Comparison of ENCODE assay signal across 19 mouse cellular contexts in genomic region chr6:55410977-55411376, GRCm38 (mm10). TPM values are rescaled to one million over a fixed set of nuclear protein-coding genes. Genes with fewer than 3 reads are reported as not detected.
DNase-seq lines count a peak whose midpoint lies in the region; ATAC-seq and TF ChIP-seq lines count a peak whose summit lies in the region.
"Had no signal": no experiment of that assay in that cellular context is flagged by ENCODE, and none has a peak within 500 bp of the region (broad histone marks: within the 10 kb centered on the region; RNA-seq: fewer than 3 reads in every experiment).

No protein-coding gene starts in this region.

- no peak for ATAC-seq in kidney, postnatal 0 days (replicated peaks; ENCODE audit: low FRiP score, low read depth)
- no peak for ATAC-seq in hindbrain, embryonic 14.5 days (ENCODE audit: low FRiP score)
- ATAC-seq: liver, postnatal 0 days had no signal

- peak; percentile 96 for DNase-seq in heart, adult 11 months
- DNase-seq in heart, postnatal 36 days, result no peak
- DNase-seq in kidney, postnatal 0 days (ENCODE audit: low spot score), result peak; percentile 72
- no peak for DNase-seq in kidney, adult 18-20 months
- DNase-seq in 3T3-L1 (ENCODE audit: low read depth, low spot score), result peak; percentile 63
- DNase-seq in hindbrain, embryonic 14.5 days (ENCODE audit: low spot score), result no peak
- no peak for DNase-seq in neural tube, embryonic 10.5 days (ENCODE audit: extremely low spot score, low spot score)
- DNase-seq: cerebellum, postnatal 10 days; liver, postnatal 0 days; thymus, postnatal 36 days had no signal

- H3K36me3 ChIP-seq in kidney, postnatal 0 days (ENCODE audit: insufficient read depth, low read length), result no peaks in the 10 kb centered on the region
- H3K36me3 ChIP-seq in hindbrain, embryonic 14.5 days (replicated peaks; ENCODE audit: control insufficient read depth, insufficient read depth), result no peaks in the 10 kb centered on the region
- H3K36me3 ChIP-seq: midbrain, embryonic 13.5 days; neural tube, embryonic 15.5 days had no signal

- no peak overlapping the region for H3K4me3 ChIP-seq in kidney, postnatal 0 days (replicated peaks; ENCODE audit: low read depth, low read length)
- no peak overlapping the region for H3K4me3 ChIP-seq in brown adipose tissue, adult 24 weeks (ENCODE audit: insufficient read depth, low read depth, low read length)
- H3K4me3 ChIP-seq in hindbrain, embryonic 14.5 days (replicated peaks; ENCODE audit: low read length), result no peak overlapping the region
- H3K4me3 ChIP-seq: midbrain, embryonic 13.5 days; neural tube, embryonic 15.5 days had no signal

- intact Hi-C loops in heart, postnatal 36 days (cut with DNase I), result no loop called here

- H3K4me2 ChIP-seq in kidney, postnatal 0 days (ENCODE audit: low read length), result no peak overlapping the region
- H3K4me2 ChIP-seq in hindbrain, embryonic 14.5 days (replicated peaks), result no peak overlapping the region
- H3K4me2 ChIP-seq: midbrain, embryonic 13.5 days; neural tube, embryonic 15.5 days had no signal

- H3K9me3 ChIP-seq in kidney, postnatal 0 days (replicated peaks; ENCODE audit: low read length), result no peaks in the 10 kb centered on the region
- no peaks in the 10 kb centered on the region for H3K9me3 ChIP-seq in hindbrain, embryonic 14.5 days (ENCODE audit: control insufficient read depth, low read length)
- H3K9me3 ChIP-seq: midbrain, embryonic 13.5 days; neural tube, embryonic 15.5 days had no signal

- H3K9ac ChIP-seq in kidney, postnatal 0 days (ENCODE audit: low read depth, low read length), result no peak overlapping the region
- H3K9ac ChIP-seq in hindbrain, embryonic 14.5 days, result no peak overlapping the region
- H3K9ac ChIP-seq: liver, postnatal 0 days; midbrain, embryonic 13.5 days; neural tube, embryonic 15.5 days had no signal

- no peaks in the 10 kb centered on the region for H3K4me1 ChIP-seq in kidney, postnatal 0 days (replicated peaks; ENCODE audit: insufficient read depth, low read length)
- H3K4me1 ChIP-seq in brown adipose tissue, adult 24 weeks (ENCODE audit: control insufficient read depth, insufficient read depth, insufficient read length, low read length), result peaks cover 2% of the 10 kb centered on the region; the same call in 1 of the 2 replicates
- H3K4me1 ChIP-seq in hindbrain, embryonic 14.5 days (replicated peaks; ENCODE audit: control insufficient read depth, insufficient read depth, low read length), result peaks cover 13% of the 10 kb centered on the region

- no peaks in the 10 kb centered on the region for H3K27me3 ChIP-seq in kidney, postnatal 0 days (ENCODE audit: insufficient read depth, low read length)
- H3K27me3 ChIP-seq in hindbrain, embryonic 14.5 days (ENCODE audit: control insufficient read depth, insufficient read depth, low read length), result no peaks in the 10 kb centered on the region
- H3K27me3 ChIP-seq: midbrain, embryonic 13.5 days; neural tube, embryonic 15.5 days had no signal

- H3K27ac ChIP-seq in kidney, postnatal 0 days, result no peak overlapping the region
- H3K27ac ChIP-seq in brown adipose tissue, adult 24 weeks (replicated peaks; ENCODE audit: low read depth, low read length), result peak overlapping the region; percentile 29; the same call in 1 of the 2 replicates
- H3K27ac ChIP-seq in hindbrain, embryonic 14.5 days, result no peak overlapping the region
- H3K27ac ChIP-seq: midbrain, embryonic 13.5 days; neural tube, embryonic 15.5 days had no signal

- no peak for TF ChIP-seq CTCF in kidney, postnatal 0 days (IDR thresholded peaks at IDR 0.05; ENCODE audit: low read depth)

- WGBS in kidney, postnatal 0 days, result 65% methylated on average over 5 of the region's 5 CpGs
- WGBS in hindbrain, embryonic 14.5 days, result 87% methylated on average over 5 of the region's 5 CpGs

RNA-seq across cellular contexts. Expression of gene Ghrhr, which starts 34.9 kb away (rescaled TPM):
- not detected for total RNA-seq in heart, postnatal 36 days (2021)
- 0.17 and 0.59 TPM in 2 replicates for polyA plus RNA-seq in kidney, postnatal 0 days (2015; fragmentation: Nextera tagmentation; extraction: Ambion mirVana)
- not detected in 2 replicates for polyA plus RNA-seq in brown adipose tissue, adult 24 weeks (2012; ENCODE audit: insufficient read depth, insufficient read length, missing spikeins)
- polyA plus RNA-seq in hindbrain, embryonic 14.5 days (2014; fragmentation: Nextera tagmentation; extraction: Ambion mirVana), result not detected in 2 replicates
- total RNA-seq: hematopoietic stem cell, adult 5-6 weeks; layer of hippocampus, postnatal 25 days; left cerebral cortex, postnatal 14 days; megakaryocyte progenitor cell, adult 5-6 weeks had no signal
- polyA plus RNA-seq: forebrain, embryonic 11.5 days; limb, embryonic 14.5 days; midbrain, embryonic 13.5 days; neural tube, embryonic 15.5 days had no signal

RNA-seq across cellular contexts. Expression of gene Adcyap1r1, which starts 40.8 kb away (rescaled TPM):
- total RNA-seq in heart, postnatal 36 days (2021), result 1 to 10 TPM; 3.8 to 4.6 TPM
- polyA plus RNA-seq in kidney, postnatal 0 days (2015; fragmentation: Nextera tagmentation; extraction: Ambion mirVana), result 1.2 TPM in 2 replicates
- polyA plus RNA-seq in brown adipose tissue, adult 24 weeks (2012; ENCODE audit: insufficient read depth, insufficient read length, missing spikeins), result 1.5 and 2.4 TPM in 2 replicates
- 73.4 and 75.1 TPM in 2 replicates for polyA plus RNA-seq in hindbrain, embryonic 14.5 days (2014; fragmentation: Nextera tagmentation; extraction: Ambion mirVana)
- total RNA-seq: hematopoietic stem cell, adult 5-6 weeks had no signal
- polyA plus RNA-seq: liver, postnatal 0 days had no signal

Comparison
In these comparisons a context has a peak if more than half of its experiments do, and no peak if none do; other contexts are left out.
1. DNase-seq: peak in heart, adult 11 months (single experiment), kidney, postnatal 0 days (single experiment) and 3T3-L1 (single experiment); none in heart, postnatal 36 days (0 of 2), kidney, adult 18-20 months (single experiment), hindbrain, embryonic 14.5 days (single experiment) and neural tube, embryonic 10.5 days (single experiment).
2. RNA of gene Adcyap1r1, which starts 40.8 kb away (polyA plus RNA-seq): 73.4 to 75.1 TPM in hindbrain, embryonic 14.5 days; 1.5 to 2.4 TPM in brown adipose tissue, adult 24 weeks and 1.2 TPM in kidney, postnatal 0 days; every median in the first group is over 10 times any median in the second.